Mouse (Mus musculus): Measurements from ENCODE around the gene Atxn2.

DNA sequence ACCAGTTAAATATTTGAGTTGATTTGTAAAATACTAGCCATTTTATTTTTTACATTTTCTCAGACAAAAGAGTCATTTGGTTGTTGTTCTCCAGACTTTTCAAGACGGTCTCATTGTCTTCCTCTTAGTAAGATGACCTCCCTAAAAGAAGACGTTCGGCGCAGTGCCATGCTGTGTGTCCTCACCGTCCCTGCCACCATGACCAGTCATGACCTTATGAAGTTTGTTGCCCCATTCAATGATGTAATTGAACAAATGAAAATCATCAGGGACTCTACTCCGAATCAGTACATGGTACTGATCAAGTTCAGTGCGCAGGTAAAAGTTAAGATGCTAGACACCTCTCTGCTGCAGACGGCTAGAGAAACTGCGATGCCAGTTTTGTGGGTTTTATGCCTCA lies 46.2 kb upstream of the Atxn2 start:
- TF ChIP-seq CTCF (IDR thresholded peaks at IDR 0.05; ENCODE audit: low read depth) (no peak), EP300 (IDR thresholded peaks at IDR 0.05; ENCODE audit: low read depth) (no peak)

Data from liver, postnatal 0 days (tissue).